Mouse (Mus musculus): ENCODE results near the gene Gtpbp1.

The Gtpbp1 gene

DNA sequence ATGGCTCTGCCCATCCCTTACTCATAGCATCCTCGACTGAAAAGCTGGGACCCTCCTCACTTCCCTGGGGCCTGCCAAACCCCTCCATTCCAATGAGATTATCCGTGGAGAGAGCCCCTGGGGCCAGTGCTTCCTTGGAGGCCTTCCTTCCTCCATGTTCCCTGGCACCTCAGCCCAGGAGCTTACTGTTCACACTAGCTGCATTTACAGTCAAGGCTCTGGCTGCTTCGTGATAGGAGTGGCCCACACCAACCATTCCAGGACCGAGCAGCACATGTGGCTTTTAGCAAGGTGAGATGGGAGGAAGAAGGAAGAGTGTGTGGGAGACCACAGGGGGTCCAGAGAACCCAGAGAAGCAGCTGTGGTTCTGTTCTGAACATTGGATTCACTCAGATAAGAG, 63.2 kb downstream of the Gtpbp1 start:
- no peak for DNase-seq (ENCODE audit: low spot score)

DNA sequence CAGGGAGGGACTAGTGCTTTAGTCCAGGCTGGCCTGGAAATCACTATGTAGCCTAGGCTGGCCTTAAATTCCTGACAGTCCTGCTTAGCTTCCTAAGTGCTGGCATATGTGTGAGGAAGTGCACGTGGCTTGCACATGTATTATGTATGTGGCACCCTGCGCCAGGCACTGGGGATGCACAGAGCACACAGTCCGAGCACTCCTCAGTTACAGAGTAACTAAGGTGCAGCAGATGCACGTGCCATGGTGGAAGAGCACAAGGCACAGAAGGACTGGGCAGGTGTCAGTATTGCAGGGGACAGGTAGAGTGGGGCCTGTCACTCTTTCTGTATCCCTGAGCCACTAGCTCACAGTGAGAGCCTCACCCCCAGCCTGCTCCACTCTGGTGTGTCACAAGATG, 64.5 kb downstream of the Gtpbp1 start:
- DNase-seq (ENCODE audit: low spot score): no peak

DNA sequence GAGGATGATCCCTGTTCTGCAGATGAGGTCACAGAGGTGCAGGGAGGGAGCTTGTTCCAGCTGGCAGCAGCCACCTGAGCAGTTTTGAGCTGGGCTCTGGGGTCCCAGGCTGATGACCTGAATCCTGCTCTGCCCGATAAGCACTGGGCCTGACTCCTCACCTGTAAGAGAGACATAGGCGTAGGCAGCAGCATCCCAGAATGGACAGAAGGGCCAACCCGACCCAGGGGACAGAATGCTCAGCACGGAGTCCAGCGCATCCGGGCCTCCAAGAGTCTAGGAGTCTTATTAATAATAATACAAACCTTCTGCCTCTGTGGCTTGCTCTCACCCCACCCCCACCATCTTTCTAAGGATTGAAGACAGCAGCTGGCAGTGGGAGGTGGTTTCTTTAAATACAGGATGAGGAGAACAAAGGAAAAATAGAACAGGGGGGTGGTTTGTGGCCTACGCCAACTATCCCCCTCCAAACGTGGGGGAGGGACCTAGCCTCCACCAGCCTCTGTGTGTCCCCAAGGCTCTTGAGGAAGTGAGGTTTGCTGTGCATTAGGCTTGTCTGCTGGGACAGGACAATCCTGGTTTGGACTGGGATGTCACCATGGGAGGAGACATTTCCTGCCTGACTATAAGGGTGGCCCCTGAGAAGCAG, 65.5 kb downstream of the Gtpbp1 start:
- DNase-seq (ENCODE audit: low spot score): no peak

DNA sequence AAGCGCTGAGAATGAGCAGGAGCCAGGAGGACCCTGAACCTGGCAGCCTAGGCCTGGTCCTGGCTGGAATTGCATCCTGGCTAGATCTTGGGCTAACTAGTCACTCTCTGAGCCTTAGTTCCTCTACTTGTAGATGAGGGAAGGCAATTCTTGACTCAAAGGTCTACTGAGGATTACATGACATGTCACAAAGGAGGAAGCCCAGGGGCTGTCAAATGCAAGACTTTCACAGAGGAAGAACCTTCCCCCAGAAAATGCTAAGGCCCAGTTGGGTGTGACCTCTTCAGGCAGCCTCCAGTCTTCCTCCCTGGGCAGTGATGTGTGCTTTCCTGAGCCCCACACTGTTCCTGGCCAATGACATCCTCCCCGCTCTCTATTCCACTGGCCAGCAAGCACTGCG, 66.5 kb downstream of the Gtpbp1 start:
- no peak for DNase-seq (ENCODE audit: low spot score)

DNA sequence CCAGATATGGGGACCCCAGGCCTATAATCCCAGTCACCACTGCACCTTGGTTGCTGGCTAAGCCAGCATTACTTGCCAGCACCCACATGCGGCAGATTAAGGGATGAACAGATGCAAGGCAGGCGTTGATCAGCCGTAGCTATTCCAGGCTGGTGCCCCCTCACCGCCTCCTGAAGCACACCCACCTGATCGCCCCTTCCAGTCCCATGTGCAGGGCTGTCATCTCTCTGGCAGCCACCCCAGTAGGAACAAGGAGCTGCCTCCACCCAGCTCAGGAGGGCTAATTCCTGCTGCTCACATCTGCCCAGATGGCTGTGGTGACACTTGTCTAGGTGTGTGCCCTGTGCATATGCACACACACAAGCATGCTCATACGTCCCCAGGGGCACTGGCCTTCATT, 70.3 kb downstream of the Gtpbp1 start:
- DNase-seq (ENCODE audit: low spot score): no peak

DNA sequence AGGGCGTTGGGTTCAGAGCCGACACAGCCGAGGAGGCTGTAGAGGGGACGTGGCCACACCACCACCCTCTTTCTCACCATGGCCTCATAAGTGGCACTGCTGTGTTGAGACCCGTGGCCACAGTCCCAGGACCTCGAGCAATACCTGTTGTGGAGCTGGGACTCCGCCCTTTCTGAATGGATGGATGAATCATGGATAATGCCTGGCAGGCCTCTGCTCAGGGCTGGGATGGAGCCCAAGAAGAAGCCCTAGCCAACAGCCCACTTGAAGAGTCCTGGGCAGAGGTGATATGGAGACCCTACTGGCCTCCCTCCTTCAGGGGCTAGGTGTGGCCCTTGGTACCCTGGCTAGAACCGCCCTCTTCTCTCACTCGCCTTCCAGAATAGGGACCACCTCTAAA, 72.4 kb downstream of the Gtpbp1 start:
- no peak for DNase-seq (ENCODE audit: low spot score)

DNA sequence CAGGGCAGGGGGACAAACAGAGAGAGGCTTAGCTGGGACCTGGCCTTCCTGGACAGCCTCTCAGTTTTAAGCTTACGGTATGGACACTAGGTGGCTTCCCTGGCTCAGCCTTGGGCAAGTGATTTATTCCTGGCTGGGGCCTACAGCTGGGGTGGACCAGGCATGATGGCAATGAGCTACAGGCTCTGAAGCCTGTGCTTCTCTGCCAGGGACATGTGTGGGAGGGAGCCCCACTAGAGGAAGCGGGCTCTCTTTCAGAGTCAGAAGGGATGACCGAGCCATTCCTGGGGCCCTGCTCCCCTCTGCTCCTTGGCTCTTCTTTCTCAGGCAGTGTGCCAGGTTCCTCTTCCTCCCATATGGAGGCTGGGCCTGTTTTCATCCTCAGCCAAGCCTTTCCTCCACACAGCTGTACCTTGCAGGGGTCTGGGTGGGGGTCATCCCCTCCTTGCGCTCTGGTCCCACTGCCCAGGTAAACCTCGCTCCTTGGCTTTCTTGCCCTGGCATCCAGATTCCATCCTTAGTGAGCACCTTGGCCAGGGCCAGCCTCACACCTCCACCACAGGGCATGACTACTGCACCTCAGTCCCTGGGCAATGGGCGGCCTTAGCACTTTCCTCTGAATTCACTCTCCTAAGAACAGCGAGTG, 73.1 kb downstream of the Gtpbp1 start:
- DNase-seq (ENCODE audit: low spot score): no peak

DNA sequence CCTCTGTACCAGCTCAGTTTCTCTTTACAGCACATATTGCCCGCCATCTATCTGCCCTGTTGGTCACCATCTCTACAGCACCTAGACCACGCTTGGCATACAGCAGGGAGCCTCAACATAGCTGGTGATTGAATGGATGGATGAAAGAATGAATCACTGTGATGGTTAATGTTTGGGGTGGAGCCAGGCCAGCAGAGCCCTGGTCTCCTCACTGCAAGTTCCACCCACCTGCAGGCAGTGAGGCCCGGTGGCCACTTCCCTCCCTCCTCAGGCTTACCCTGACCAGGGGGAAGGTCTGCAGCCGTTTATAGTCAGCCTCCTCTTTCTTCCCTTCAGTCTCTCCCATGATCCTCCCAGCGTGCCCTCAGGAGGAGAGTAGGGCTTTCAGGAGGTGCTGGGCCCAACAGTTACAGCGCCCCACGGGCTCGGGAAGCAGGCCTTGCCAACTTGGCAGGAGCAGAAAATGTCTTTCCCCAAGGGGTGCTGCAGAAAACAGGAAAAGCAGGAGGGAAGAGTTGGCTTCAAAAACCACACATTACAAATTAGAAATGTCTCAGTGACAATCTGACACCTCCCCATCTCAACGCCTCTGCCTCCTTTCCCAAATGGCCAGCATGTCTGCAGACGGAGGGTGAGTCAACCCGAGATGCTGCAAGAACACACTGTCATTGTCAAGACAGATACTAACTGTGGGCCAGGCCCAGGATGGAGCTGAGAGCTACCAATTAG, 74.1 kb downstream of the Gtpbp1 start:
- no peak for DNase-seq (ENCODE audit: low spot score)

DNA sequence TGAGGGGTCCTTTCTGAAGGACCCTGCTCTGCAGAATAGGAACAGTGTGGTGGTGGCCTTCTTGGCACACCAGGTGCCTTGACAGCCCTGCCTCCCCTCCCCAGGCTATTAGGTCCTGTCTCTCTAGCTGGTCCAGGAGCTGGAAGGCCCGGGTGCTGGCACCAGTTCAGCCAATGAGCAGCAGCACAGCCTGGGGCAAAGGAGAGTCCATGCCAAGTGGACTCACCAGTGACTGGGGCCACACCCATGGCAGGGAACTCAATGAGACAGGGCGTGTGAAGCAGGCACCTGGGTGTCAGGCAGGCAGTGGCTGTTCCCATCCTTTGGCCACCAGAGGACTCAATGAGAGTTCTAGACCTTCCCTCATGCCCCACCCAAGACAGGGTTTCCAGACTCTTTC, 74.7 kb downstream of the Gtpbp1 start:
- DNase-seq (ENCODE audit: low spot score): no peak

DNA sequence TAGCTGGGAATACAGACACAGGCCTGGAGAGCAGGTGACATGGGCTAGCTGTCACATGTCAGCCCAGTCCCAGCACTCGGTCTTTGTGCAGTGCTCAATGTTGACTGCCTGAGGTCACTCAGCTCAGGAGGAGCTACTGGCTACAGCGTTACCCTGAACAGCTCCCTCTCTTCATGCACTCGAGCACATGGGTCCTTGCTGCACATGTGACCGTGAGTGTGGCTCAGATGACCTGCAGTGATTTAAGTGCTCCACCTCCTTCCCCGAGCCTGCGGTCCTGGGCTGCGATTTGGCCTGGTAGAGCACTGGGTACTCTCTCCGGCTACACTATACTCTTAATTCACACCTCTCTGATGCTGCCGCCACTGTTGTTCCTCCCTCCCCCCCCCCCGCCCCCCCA, 75.5 kb downstream of the Gtpbp1 start:
- peak; percentile 29 for DNase-seq (ENCODE audit: low spot score)

DNA sequence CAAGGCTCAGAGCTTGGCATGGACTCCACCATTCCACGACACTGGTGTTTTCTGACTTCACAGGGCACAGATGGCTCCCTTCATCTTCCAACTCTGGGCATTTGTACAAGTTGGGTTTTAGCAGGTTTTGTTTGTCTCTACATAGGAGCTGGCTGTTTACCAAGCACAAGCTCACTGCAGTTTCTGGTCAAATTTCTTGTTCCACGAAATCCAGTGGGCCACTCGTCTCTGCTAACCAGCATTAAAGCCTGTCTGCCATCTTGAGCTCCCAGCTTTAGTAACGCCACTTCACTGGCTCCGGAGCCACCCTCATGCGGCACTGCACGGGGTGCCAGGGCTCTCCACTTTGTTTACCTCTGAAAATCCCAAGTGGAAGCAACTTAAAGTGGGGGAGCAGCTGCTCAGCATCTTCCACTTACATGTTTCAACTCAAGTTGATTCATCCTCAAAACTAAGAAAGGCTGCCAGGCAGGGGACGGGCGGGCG, 76.0 kb downstream of the Gtpbp1 start:
- no peak for DNase-seq (ENCODE audit: low spot score)

DNA sequence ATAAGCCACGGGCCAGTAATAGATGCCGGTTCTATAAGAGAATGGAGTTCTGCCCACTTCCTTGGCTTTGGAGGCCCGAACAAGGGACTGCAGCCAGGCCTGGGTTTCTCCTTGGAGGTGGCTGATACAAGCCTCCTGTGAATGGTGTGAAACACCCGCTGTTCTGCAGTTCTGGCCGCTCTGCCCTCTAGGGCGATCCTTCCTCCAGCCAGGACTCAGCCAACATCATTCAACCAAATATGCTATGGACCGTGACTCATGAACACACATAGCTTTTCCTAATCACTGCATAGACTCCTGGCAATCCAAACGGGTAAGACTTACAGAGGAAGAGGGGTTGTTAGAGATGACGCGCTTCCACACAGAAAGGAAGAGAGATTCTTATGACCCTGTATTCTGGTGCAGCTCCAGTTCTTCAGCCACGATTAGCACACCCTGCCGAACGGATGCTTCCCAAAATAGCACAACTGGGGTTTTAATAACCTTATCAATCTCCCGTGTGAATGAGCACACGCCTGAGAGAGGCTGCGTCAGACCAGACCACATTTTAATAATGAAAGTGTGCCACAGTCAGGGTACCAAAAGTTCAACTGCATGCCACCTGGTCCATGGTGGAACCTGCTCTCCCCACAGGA, 76.8 kb downstream of the Gtpbp1 start:
- DNase-seq (ENCODE audit: low spot score): no peak

DNA sequence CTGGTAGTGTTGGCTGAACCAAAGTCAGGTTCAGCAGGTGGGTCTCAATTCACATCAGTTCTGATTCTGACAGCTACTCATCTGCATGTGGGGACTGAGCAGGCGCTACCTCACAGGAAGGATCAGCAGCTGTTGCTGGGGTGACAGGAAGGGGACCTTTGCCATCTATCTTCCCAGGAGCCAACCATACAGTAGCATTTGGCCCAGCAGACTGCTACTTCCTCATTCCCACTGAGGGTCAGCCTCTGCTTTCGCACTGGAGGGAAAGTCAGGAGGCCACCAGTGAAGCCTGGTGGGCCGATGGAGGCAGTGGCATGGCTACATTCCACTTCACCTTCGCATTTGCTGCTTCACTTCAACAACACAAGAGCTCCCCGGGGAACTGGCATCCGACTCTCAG, 77.7 kb downstream of the Gtpbp1 start:
- DNase-seq (ENCODE audit: low spot score): no peak

DNA sequence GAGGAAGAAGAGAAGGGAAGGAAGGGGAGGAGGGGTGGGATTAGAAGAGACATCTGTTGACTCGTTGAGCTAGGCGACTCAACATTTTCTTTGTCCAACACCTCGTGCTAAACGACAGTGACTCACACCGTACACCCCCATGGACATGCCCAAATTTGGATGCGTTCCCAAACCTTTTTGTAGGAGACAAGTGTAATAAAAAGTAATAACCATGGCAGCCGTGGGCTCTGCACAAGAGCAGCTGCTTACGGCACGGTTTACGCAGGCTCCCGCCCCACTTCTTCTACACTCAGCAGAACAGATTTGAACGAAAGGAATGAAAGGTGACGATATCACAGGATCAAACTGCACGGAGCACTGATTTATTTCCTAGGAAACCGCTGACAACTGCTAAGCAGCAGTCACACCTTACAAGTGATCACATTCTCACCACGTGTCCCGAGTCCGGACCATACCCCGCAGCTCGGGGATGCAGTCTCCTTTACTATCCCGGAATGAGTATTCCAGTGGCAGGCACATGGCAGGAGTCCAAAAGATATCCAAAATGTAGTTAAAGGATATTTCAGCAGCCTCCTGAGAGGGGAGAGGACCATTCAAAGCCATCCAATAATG, 80.1 kb downstream of the Gtpbp1 start:
- DNase-seq (ENCODE audit: low spot score): no peak
